Mouse (Mus musculus): ENCODE data around the gene Gimap7.

The Gimap7 gene

DNA sequence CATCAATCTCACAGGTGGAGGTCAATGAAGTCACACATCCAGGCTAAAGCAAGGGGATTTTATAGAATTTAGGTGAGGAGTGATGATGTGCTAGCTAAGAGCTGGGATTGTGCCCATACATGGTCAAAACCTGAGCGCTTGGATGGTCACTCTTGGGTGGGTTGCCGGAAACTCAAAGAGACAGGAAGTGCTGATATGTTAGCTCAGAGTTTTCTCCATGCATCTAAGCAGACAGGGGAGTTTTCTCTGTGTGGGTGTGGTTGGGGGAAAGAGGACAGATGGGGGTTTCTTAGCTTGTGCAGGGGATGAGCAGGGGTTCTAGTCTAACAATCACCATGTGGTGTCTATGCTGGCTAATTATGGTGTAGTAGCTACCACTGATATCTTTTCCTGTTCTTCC, 29.1 kb upstream of the Gimap7 start:
- DNase-seq (ENCODE audit: low read depth in 1 of 2, low spot score in 2 of 2) = no peak

DNA sequence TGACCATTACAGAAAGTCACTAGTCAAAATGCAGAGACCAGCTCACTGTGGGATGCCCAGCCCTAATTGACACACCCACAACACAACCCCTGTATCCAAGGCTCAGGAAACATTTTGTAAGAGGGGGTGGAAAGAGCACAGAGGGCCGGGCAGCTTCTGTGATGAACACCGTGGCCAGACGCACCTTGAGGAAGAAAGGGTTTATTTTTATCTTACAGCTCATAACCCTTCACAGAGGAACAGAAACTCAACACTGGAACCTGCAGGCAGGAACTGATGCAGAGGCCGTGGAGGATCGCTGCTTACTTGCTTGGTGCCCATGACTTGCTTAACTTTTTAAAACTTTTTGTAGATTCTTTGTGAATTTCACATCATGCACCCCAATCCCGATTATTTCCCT, 25.5 kb upstream of the Gimap7 start:
- DNase-seq (ENCODE audit: low read depth in 1 of 2, low spot score in 2 of 2) = no peak

DNA sequence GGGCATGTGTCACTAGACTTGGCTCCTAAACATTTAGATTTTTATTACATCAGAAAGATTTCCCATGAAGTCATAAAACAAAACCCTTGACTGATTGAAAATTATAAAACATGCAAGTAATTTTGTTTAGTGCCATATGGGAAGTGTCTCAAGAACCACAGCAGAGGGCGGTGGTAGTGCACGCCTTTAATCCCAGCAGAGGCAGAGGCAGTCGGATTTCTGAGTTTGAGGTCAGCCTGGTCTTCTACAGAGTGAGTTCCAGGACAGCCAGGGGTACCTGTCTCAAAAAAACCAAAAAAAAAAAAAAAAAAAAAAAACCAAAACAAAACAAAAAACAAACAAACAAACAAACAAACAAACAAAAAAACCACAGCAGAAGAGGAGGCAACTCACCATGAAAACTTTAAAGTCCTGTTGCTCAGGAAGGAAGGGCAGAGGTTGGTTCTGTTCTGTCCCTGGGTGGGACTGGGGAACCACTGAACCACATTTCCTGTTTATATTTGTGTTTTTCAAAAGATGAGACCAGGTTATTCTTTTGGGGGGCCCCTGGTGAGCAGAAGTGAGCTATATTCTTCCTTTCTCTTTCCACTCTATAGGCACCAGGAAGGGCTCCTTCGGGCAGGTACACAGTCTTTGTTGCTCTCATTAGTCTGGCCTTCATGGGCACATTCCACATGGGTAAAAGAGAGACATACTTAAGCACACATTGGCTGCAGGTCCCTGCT, 21.4 kb upstream of the Gimap7 start:
- no peak for DNase-seq (ENCODE audit: low read depth in 1 of 2, low spot score in 2 of 2)

DNA sequence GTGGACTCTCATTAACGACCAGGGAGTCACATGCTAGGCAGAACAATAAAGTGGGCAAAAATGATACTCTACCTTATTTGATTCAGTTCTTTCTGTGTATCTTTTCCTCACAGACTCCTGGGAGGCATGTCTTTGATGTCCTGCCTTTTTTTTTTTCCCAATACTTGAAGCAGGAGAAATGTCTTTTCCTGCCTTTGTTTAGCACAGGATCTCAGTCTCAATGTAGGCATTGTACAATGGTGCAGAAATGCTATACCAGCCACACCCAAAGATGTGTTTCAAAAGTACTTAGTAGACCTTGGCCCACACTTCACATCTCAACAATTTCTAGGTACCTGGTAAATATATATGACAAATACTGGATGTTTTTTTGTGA, 20.9 kb upstream of the Gimap7 start:
- DNase-seq (ENCODE audit: low read depth in 1 of 2, low spot score in 2 of 2) = no peak

DNA sequence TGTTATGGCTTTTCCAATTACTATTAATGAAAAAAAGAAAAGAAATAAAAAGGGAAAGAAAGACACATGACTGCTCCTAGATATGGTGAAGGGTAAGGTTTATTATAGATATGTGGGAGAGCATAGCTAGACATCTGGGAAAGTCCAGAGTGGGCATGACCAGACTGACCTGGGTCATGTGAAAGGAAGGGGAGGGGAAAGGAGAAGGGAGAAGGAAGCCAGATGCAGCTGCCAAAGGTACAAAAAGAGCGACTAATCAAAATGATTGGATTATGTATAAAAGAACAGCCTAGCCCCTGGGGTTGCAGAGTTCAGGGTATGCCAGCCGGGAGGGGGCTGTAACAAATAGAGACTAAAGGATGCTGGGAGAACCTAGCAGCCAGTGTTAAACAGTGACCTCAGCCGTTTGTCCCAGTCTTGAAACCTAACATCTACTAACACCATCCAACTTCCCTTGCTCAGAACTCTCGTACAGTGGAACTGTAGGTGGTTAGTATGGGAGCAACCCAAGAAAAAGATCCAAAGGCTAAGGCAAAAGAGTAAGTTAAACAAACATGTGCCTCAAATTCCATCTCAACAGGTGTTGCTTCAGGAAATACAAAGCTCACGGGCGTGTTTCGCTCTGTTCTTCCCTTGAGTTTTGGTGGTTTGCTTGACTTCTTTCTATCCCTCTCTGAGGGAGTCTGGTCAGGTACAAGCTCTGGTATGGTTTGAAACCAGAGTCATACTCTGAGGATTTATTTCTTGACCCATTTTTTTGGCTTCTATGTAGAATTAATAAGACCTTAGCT, 20.2 kb upstream of the Gimap7 start:
- no peak for DNase-seq (ENCODE audit: low read depth in 1 of 2, low spot score in 2 of 2)

DNA sequence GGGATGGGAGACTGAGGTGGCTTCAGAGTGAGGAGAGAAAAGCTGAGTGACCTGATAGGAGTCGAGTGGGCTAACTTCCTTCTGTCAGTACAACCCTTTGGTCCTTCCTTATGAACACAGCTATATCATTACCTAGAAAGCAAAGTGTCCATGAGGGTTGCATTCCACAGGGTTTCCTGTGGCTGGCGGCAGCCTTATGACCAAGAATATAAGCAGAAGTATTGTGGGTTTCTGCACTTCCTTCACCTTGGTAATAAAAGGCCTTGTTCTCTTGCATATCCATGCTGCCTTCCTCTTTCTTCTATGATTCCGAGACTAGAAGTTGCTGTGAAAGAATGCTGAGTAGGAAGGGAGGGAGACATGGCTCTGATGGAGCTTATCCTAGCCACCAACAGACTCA, 19.5 kb upstream of the Gimap7 start:
- DNase-seq (ENCODE audit: low read depth in 1 of 2, low spot score in 2 of 2) = no peak

DNA sequence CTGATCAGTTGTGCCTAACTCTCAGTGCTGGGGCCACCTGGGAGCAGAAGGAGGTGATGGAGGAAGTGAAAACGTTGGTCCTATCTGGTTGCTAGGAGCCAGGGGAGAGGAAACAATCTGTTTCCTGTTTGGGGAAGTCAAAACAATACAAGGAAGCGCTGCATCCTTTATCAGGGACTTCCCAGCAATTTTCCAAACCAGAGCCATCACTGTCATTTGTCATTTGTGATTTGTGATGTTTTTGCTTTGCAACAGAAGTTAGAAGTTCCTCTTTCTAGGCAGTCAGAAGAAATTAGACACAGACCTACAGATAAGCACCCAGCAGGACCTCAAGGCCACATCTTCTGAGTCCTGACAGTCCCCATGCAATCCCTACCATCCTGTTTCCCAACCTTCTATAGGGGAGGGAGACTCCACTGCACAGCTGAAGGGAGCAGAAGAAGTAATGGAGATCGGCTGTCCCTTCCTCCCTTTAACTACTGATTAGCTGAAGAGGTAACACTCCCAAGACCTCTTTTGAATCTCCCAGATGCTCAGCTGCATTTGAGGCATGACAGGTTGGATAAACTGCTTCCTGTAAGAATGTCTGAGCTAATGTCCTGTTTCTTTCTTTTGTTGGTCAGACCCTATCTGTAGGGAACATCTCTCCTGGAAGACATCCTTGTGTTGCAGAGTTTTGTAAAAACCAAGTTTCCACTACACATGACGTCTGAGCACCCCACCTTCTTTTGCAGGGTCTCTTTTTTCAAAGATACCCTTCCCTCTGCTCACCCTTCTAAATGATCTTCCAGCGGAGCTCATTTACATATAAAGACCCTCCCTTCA, 18.0 kb upstream of the Gimap7 start:
- DNase-seq (ENCODE audit: low read depth in 1 of 2, low spot score in 2 of 2) = no peak

DNA sequence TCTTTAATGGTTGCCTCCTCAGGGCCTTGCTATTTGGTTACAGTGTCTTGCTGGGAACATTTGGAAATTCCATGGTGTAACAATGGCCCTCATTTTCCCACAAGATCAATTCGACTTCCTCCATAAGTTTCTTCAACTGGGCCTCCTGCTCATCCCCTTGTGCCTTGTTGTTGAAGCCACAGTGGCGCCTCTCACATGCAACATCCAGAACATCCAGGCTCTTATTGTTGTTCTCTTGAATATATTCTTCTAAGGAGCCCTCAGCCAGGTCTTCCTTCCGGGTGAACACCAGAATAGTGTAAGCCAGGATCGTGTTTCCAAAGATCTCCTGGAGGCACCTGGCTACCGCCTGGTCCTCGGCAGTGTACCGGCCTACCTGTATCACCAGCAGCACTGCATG, 16.3 kb upstream of the Gimap7 start:
- no peak for DNase-seq (ENCODE audit: low read depth in 1 of 2, low spot score in 2 of 2)

DNA sequence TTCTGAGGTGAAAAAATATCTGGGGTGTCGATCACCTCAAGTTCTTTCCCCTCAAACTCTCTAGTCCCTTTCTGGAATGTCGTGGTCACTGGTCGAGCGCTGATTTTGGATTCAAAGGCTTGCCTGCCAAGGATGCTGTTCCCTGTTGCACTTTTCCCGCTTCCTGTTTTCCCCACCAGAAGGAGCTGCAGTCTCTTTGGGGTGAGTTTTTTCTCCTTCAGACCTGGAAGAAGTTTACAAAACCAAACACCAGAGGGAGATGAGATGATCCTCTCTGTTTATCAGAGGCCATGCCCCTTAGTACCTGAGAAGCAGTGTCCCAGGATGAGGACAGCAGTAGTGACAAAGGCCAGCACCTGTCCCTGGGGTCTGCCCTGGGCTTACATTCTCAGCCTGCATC, 15.8 kb upstream of the Gimap7 start:
- DNase-seq (ENCODE audit: low read depth in 1 of 2, low spot score in 2 of 2) = no peak

DNA sequence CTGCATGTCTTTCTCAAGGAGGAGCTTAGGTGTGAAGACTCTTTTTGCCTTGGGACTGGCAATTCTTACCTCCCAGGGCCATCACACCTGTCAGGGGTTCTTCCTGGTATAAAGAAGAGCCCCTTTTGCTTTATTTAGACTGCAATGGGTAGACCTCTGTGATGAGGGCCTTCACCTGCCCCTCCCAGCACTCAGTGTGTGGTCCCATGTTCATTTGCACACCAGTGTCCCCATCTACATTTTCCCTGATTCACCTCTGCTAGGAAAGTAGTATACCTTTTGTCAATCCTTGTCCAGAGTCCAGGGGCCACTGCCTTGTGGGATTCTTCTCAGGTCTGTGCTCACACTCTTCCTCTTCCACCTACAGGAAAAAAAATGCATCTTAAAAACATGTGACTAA, 14.3 kb upstream of the Gimap7 start:
- no peak for DNase-seq (ENCODE audit: low read depth in 1 of 2, low spot score in 2 of 2)

DNA sequence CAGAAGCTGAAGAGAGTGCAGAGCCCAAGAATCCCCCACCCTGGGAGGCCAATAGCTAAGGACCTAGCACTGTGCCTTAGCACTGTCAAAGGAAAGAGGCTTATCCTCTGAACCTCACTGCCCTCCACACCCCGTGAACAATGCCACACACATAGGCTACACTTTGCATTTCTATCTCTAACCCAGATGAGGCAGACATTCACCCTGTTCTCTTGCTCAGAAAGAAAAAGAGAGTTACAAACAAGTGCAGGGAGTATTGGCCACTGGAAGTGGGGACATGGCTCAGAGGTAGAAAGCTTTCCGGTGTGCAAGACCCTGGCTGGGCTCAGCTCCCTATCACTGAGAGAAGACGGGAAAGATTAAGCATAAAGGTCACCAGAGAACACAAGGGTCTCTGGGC, 12.3 kb upstream of the Gimap7 start:
- no peak for DNase-seq (ENCODE audit: low read depth in 1 of 2, low spot score in 2 of 2)

DNA sequence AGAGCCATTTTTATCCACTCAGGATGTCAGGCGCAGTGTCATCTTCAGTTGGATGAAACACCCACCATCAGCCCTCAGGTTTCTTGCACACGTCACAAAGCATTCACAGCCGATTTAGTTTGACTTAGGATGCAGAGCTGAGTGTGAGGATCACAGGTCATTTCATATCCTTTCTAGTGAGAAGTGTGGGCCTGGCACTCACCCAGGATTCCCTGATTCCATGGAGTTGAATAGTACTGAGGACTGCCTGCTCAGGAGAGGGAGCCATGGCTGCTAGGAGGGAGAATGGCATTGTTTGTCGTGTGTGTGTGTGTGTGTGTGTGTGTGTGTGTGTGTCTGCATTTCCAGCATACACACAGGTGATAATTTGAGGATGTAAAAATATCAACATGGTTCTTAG, 1.9 kb downstream of the Gimap7 start:
- no peak for DNase-seq (ENCODE audit: low read depth in 1 of 2, low spot score in 2 of 2)

DNA sequence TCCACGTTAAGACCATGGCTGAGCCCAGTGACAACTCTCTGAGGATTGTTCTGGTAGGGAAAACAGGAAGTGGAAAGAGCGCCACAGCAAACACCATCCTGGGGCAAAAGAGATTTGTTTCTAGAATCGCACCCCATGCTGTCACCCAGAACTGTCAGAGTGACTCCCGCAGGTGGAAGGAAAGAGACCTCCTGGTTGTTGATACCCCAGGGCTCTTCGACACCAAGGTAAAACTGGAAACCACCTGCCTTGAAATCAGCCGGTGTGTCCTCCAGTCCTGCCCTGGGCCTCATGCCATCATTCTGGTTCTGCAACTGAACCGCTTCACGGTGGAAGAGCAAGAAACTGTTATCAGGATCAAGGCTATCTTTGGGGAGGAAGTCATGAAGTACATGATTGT, 5.0 kb downstream of the Gimap7 start:
- no peak for DNase-seq (ENCODE audit: low read depth in 1 of 2, low spot score in 2 of 2)

DNA sequence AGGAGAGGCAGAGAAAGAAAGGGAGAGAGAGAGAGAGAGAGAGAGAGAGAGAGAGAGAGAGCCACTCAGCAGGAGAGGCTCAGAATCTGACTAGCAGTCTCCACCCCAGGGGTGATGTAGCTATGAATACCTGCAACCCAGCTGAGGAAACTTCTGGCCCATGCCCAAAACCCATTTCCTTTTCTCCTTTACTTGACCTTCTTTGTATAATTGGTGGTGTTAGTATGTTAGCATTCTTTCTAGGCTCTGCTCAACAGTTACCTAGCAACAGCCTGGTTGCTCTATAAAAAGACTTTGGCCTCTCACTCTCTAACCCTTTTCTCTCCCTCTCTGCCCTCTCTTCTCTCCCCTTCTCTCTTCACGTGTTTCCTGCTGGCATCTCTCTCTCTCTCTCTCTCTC, 7.1 kb downstream of the Gimap7 start:
- no peak for DNase-seq (ENCODE audit: low read depth in 1 of 2, low spot score in 2 of 2)

DNA sequence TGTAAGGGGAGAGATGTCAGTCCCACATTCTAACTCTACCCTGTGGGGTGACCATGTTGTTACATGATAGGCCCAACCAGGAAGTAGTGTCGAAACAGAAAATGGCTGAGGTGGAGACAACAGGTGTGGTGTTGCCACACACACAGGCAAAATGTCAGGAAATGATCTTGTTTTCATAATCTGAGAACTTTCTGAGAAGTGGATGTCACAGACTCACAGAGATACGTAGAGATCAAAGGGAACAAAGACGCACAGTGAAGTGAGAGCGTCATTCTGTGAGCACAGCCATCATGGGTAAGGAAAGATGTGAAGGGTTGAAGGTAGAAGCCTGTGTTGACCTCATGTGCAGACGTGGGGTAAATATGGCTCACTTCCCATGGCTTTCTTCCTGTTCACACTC, 9.3 kb downstream of the Gimap7 start:
- no peak for DNase-seq (ENCODE audit: low read depth in 1 of 2, low spot score in 2 of 2)

DNA sequence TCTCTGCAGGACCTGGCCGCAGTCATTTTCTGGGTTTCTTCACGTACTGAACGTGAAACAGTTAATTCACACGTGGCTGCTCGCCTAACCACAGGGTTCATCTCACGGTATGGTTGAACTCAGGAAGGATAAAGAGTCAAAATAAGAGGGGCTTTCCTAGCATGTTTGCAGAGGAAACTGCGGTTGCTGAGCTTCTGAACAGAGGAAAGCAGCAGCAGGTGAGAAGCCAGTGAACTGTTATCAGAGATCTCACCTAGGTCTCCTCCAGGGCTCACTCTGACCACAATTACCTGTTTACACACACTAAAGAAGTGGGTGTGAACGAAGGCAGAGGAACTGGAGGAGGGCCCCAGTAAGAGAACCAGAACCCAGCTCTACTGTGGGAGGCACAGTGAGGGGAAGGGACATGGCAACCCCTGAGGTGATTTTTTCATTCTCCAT, 14.5 kb downstream of the Gimap7 start:
- DNase-seq (ENCODE audit: low read depth in 1 of 2, low spot score in 2 of 2) = no peak

DNA sequence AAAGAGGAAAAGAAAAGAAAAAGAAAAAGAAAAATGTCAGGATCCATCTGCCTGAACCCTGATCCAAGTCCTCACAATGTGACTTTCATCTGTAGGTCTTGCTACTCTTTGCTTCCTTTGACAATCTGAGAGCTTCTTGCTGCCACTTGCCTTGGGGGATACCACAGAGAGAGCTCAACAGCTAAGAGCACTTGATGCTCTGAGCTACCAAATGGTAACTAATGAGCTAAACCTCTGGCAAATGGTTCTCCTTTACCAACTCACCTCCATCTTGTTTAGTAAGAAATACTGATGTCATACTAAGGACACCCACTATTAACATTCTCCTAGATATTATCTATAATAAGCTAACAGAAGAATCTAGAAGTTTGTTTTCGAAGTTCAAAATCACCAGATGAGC, 15.2 kb downstream of the Gimap7 start:
- DNase-seq (ENCODE audit: low read depth in 1 of 2, low spot score in 2 of 2) = no peak

DNA sequence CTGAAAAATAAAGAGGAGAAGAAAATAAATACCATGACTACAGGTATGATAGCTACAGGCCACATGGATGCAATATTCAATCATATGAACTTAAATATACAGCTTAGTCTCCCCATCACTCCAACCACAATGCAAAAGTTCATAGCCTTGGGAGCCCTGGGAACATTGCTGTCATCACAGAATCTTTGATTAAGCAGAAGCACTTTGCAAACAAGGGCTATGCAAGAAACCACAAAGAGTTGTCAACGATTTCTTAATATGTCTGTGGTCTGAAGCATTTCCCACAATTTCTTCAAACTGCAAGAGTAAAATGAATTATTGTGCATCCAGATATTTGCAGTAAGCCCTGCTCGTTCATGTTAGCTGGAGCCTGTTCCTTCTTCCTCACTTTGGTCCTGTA, 18.6 kb downstream of the Gimap7 start:
- DNase-seq (ENCODE audit: low read depth in 1 of 2, low spot score in 2 of 2) = no peak

DNA sequence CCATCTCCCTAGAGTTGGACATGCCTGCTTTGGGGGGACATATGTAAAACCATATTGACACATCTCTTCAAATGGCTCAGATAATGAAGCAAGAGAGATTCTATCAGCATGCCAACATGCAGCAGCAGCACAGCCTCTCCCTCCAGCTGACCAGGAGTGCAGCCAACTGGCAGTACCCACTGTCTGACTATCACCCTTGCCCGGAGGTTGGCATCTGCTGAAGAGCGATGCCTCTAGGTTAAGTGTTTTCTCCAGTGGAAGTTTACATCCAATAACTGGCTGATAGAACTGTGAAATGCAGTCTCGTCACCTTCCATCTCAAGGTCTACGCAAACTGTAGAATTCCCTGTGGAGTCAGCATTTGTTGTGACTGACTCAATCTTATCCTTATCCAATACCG, 19.3 kb downstream of the Gimap7 start:
- DNase-seq (ENCODE audit: low read depth in 1 of 2, low spot score in 2 of 2) = no peak

DNA sequence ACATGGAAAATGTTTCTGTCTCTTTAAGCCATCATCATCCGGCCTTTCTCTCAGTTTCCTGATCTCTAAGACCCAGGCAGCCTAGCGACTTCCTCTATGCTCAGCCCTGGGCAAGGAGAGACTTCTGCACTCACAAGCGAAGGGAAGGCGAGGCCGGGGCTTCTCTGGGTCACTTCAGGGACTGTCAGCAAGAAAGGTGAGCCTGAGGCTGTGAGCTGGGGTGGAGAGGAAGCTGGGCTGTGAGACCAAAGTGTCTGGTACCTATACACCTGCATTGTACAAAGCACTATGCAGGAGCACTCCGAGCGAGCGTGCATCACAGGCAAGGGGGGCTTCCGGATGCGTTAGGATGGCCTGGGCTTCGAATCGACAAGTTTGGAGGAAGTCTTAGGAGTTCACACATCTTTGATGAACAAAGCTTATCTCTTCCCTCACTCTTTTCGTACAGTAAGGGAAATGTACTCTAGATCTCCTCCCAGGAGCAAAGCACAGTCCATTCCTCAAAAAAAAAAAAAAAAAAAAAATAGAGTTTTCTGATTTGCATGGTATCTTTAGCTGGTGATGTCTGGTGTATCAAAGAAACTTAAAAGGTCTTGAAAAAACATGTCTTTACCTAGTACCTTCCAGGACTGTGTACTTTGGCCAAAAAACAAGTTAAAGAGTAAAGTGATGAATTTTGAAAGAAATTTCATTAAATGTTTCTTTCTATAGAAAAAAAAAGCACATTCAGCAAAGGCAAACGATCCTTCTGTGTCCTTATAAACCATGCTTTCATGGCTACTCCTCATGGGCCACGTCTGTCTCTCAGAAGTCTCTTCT, 20.7 kb downstream of the Gimap7 start, which contains the start of gene Gimap1:
Gene Gimap1 (plus strand): TSS at position 94 of the 819 bp plus-strand sequence.
- no peak for DNase-seq (ENCODE audit: low read depth in 1 of 2, low spot score in 2 of 2)

DNA sequence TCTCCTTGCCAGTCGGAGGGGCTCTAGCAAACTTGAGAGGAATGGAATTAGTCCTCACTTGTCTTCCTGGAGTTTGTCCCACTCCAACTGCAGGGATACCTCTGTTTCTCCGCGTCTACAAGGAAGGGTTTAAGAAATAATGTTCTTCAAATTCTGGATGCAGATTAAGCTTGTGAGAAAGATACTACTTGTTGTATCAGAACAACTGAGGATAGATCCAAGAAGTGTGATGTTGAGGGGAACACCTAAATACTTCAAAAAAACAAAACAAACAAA, 21.3 kb downstream of the Gimap7 start:
- DNase-seq (ENCODE audit: low read depth in 1 of 2, low spot score in 2 of 2) = no peak
